Mouse (Mus musculus) limb, embryonic 15.5 days (tissue): ENCODE results near the gene Bicd2. TPM values are rescaled to one million over a fixed set of nuclear protein-coding genes. Genes with fewer than 3 reads are reported as not detected.

Source experiments
- ATAC-seq: fragments of 200-750 bp; cut with Nextera tagmentation; 2 replicates; pipeline ENCODE4 v1.8.0; 2017; ENCODE audit warnings: low read depth, moderate TSS enrichment; ENCODE audit not compliant: insufficient number of reproducible peaks, low FRiP score, low TSS enrichment
- H3K27ac ChIP-seq: fragments of 300-500 bp; sonication (generic); 2 replicates; pipeline ENCODE4 v1.5.1; 2015; ENCODE audit warnings: moderate library complexity, mild to moderate bottlenecking, inconsistent platforms
- H3K27me3 ChIP-seq: fragments of 300-500 bp; sonication (generic); 2 replicates; pipeline ENCODE4 v1.6.1; 2015; ENCODE audit warnings: inconsistent platforms
- H3K36me3 ChIP-seq: fragments of 300-500 bp; sonication (generic); 2 replicates; pipeline ENCODE4 v1.6.1; 2015; ENCODE audit warnings: inconsistent platforms
- H3K4me1 ChIP-seq: fragments of 300-500 bp; sonication (generic); 2 replicates; pipeline ENCODE4 v1.6.1; 2015; ENCODE audit warnings: inconsistent platforms
- H3K4me2 ChIP-seq: fragments of 300-500 bp; sonication (generic); 2 replicates; pipeline ENCODE4 v1.6.1; 2015; ENCODE audit warnings: mild to moderate bottlenecking, inconsistent platforms
- H3K4me3 ChIP-seq: fragments of 300-500 bp; sonication (generic); 2 replicates; pipeline ENCODE4 v1.5.1; 2015; ENCODE audit warnings: mild to moderate bottlenecking, inconsistent platforms
- H3K9ac ChIP-seq: fragments of 300-500 bp; sonication (generic); 2 replicates; pipeline ENCODE4 v1.6.1; 2015; ENCODE audit warnings: inconsistent platforms
- H3K9me3 ChIP-seq: fragments of 300-500 bp; sonication (generic); 2 replicates; pipeline ENCODE4 v1.6.1; 2016; ENCODE audit warnings: inconsistent platforms
- WGBS: fragments of 180-500 bp; shearing (Covaris S2); methylation state at CpG from one replicate; pipeline ENCODE4 v1.1.7; 2015; 5-methylcytosine and 5-hydroxymethylcytosine counted together
- polyA plus RNA-seq: library from polyadenylated mRNA; unstranded; fragments of >200 nt; fragmentation: Nextera tagmentation; extraction: Ambion mirVana; gene quantifications from 2 replicates; pipeline ENCODE4 v1.2.1, GENCODE M21; 2015

Gene Bicd2
- polyA plus RNA-seq, 1 experiment from 2014 or later: 41.1 TPM

GRCm38 (mm10) chr13:49311642-49312041 lies 29.7 kb upstream of the Bicd2 start:
- Histone ChIP-seq H3K9me3 (no peaks in the 10 kb centered on the region), H3K4me3 (no peak overlapping the region), H3K4me1 (peaks cover 6% of the 10 kb centered on the region; the same call in 1 of the 2 replicates), H3K9ac (no peak overlapping the region), H3K4me2 (no peak overlapping the region), H3K27ac (no peak overlapping the region), H3K36me3 (no peaks in the 10 kb centered on the region), H3K27me3 (no peaks in the 10 kb centered on the region)
- WGBS: 72% methylated on average over 7 of the region's 7 CpGs
- no peak for ATAC-seq

GRCm38 (mm10) chr13:49316386-49317162 lies 24.8 kb upstream of the Bicd2 start:
- Histone ChIP-seq H3K27ac (no peak overlapping the region), H3K4me2 (no peak overlapping the region), H3K4me3 (no peak overlapping the region), H3K9ac (no peak overlapping the region), H3K9me3 (no peaks in the 10 kb centered on the region), H3K4me1 (peaks cover 9% of the 10 kb centered on the region), H3K27me3 (no peaks in the 10 kb centered on the region), H3K36me3 (no peaks in the 10 kb centered on the region)
- ATAC-seq: no peak
- WGBS: 45% methylated on average over 9 of the region's 9 CpGs

- Histone ChIP-seq H3K36me3 (no peaks in the 10 kb centered on the region), H3K4me1 (peaks cover 13% of the 10 kb centered on the region), H3K4me3 (no peak overlapping the region), H3K27ac (no peak overlapping the region), H3K4me2 (no peak overlapping the region), H3K9me3 (no peaks in the 10 kb centered on the region), H3K9ac (no peak overlapping the region), H3K27me3 (no peaks in the 10 kb centered on the region)
- WGBS: 77% methylated on average over 6 of the region's 6 CpGs
- ATAC-seq: no peak
Measured at GRCm38 (mm10) chr13:49317508-49317907, 23.9 kb upstream of the Bicd2 start.

GRCm38 (mm10) chr13:49317914-49318313 lies 23.5 kb upstream of the Bicd2 start:
- Histone ChIP-seq H3K9me3 (no peaks in the 10 kb centered on the region), H3K4me2 (no peak overlapping the region), H3K9ac (no peak overlapping the region), H3K4me1 (peaks cover 13% of the 10 kb centered on the region), H3K36me3 (no peaks in the 10 kb centered on the region), H3K4me3 (no peak overlapping the region), H3K27me3 (no peaks in the 10 kb centered on the region), H3K27ac (no peak overlapping the region)
- ATAC-seq: no peak
- WGBS: 82% methylated on average over 7 of the region's 7 CpGs

GRCm38 (mm10) chr13:49320040-49320439 lies 21.3 kb upstream of the Bicd2 start, which contains the start of gene Fgd3:
Gene Fgd3, minus strand, starts transcription at chr13:49320311.
- ATAC-seq: no peak
- peaks cover 13% of the 10 kb centered on the region for H3K4me1 ChIP-seq
- no peaks in the 10 kb centered on the region for H3K36me3 ChIP-seq
- H3K4me2 ChIP-seq: peak within 1 kb of the TSS; percentile 53
- H3K4me3 ChIP-seq: peak within 1 kb of the TSS; percentile 22
- H3K27ac ChIP-seq: no peak within 1 kb of the TSS
- H3K27me3 ChIP-seq: no peaks in the 10 kb centered on the region
- 0 out of 2 replicates have a peak within 1 kb of the TSS, but pooled peaks have one; percentile 12 for H3K9ac ChIP-seq
- no peaks in the 10 kb centered on the region for H3K9me3 ChIP-seq
- 3% methylated on average over 9 of the region's 10 CpGs for WGBS

- no peak overlapping the region for H3K9ac ChIP-seq
Measured at GRCm38 (mm10) chr13:49320514-49320913, 20.9 kb upstream of the Bicd2 start.

GRCm38 (mm10) chr13:49321452-49321851 lies 19.9 kb upstream of the Bicd2 start:
- ATAC-seq: no peak
- Histone ChIP-seq H3K9ac (no peak overlapping the region), H3K27me3 (no peaks in the 10 kb centered on the region), H3K4me2 (no peak overlapping the region), H3K36me3 (no peaks in the 10 kb centered on the region), H3K27ac (no peak overlapping the region), H3K9me3 (no peaks in the 10 kb centered on the region), H3K4me3 (no peak overlapping the region), H3K4me1 (peaks cover 13% of the 10 kb centered on the region)
- 62% methylated on average over 3 of the region's 3 CpGs for WGBS

More at GRCm38 (mm10) chr13:49320514-49320913, 20.9 kb upstream of the Bicd2 start:
- Histone ChIP-seq H3K9me3 (no peaks in the 10 kb centered on the region), H3K4me3 (no peak overlapping the region), H3K4me2 (no peak overlapping the region), H3K4me1 (peaks cover 13% of the 10 kb centered on the region), H3K27ac (no peak overlapping the region), H3K27me3 (no peaks in the 10 kb centered on the region), H3K36me3 (no peaks in the 10 kb centered on the region)
- ATAC-seq: no peak; the same call in 1 of the 2 replicates
- 81% methylated on average over 1 of the region's 1 CpGs for WGBS

- H3K9me3 ChIP-seq: no peaks in the 10 kb centered on the region
- no peak overlapping the region for H3K4me2 ChIP-seq
- no peak overlapping the region for H3K4me3 ChIP-seq
- H3K4me1 ChIP-seq: peaks cover 13% of the 10 kb centered on the region
- no peaks in the 10 kb centered on the region for H3K36me3 ChIP-seq
- 80% methylated on average over 5 of the region's 5 CpGs for WGBS
- no peak overlapping the region for H3K9ac ChIP-seq
- ATAC-seq: no peak
- no peak overlapping the region for H3K27ac ChIP-seq
- no peaks in the 10 kb centered on the region for H3K27me3 ChIP-seq
Measured at GRCm38 (mm10) chr13:49322169-49322568, 19.2 kb upstream of the Bicd2 start.

- 85% methylated on average over 5 of the region's 5 CpGs for WGBS
- no peak for ATAC-seq
- H3K4me3 ChIP-seq: no peak overlapping the region
- H3K27ac ChIP-seq: no peak overlapping the region
- no peak overlapping the region for H3K9ac ChIP-seq
- peaks cover 13% of the 10 kb centered on the region for H3K4me1 ChIP-seq
- H3K4me2 ChIP-seq: no peak overlapping the region
- H3K27me3 ChIP-seq: no peaks in the 10 kb centered on the region
- no peaks in the 10 kb centered on the region for H3K36me3 ChIP-seq
- no peaks in the 10 kb centered on the region for H3K9me3 ChIP-seq
Measured at GRCm38 (mm10) chr13:49322739-49323138, 18.6 kb upstream of the Bicd2 start.

- no peak overlapping the region for H3K9ac ChIP-seq
- no peaks in the 10 kb centered on the region for H3K27me3 ChIP-seq
- H3K9me3 ChIP-seq: no peaks in the 10 kb centered on the region
- no peak overlapping the region for H3K4me3 ChIP-seq
- H3K36me3 ChIP-seq: no peaks in the 10 kb centered on the region
- ATAC-seq: no peak
- WGBS: 76% methylated on average over 5 of the region's 5 CpGs
- H3K4me2 ChIP-seq: no peak overlapping the region
- no peak overlapping the region for H3K27ac ChIP-seq
- H3K4me1 ChIP-seq: peaks cover 9% of the 10 kb centered on the region
Measured at GRCm38 (mm10) chr13:49324871-49325270, 16.5 kb upstream of the Bicd2 start.

GRCm38 (mm10) chr13:49326246-49327206 lies 14.9 kb upstream of the Bicd2 start:
- no peaks in the 10 kb centered on the region for H3K27me3 ChIP-seq
- ATAC-seq: no peak
- no peak overlapping the region for H3K27ac ChIP-seq
- no peak overlapping the region for H3K9ac ChIP-seq
- WGBS: 57% methylated on average over 6 of the region's 6 CpGs
- no peak overlapping the region for H3K4me2 ChIP-seq
- no peaks in the 10 kb centered on the region for H3K9me3 ChIP-seq
- peaks cover 4% of the 10 kb centered on the region; the same call in 1 of the 2 replicates for H3K4me1 ChIP-seq
- H3K36me3 ChIP-seq: no peaks in the 10 kb centered on the region
- H3K4me3 ChIP-seq: no peak overlapping the region

GRCm38 (mm10) chr13:49328101-49328500 lies 13.3 kb upstream of the Bicd2 start:
- no peak overlapping the region for H3K4me2 ChIP-seq
- no peak overlapping the region for H3K9ac ChIP-seq
- no peaks in the 10 kb centered on the region for H3K36me3 ChIP-seq
- H3K4me1 ChIP-seq: no peaks in the 10 kb centered on the region
- no peak for ATAC-seq
- H3K4me3 ChIP-seq: no peak overlapping the region
- H3K27ac ChIP-seq: no peak overlapping the region
- H3K9me3 ChIP-seq: no peaks in the 10 kb centered on the region
- 79% methylated on average over 4 of the region's 4 CpGs for WGBS
- no peaks in the 10 kb centered on the region for H3K27me3 ChIP-seq
